Mouse (Mus musculus): ENCODE results near the gene Pald1. TPM values are rescaled to one million over a fixed set of nuclear protein-coding genes. Genes with fewer than 3 reads are reported as not detected.

Pald1 gene
- polyA plus RNA-seq, 1 experiment from 2014 or later: 23.7 TPM

DNA sequence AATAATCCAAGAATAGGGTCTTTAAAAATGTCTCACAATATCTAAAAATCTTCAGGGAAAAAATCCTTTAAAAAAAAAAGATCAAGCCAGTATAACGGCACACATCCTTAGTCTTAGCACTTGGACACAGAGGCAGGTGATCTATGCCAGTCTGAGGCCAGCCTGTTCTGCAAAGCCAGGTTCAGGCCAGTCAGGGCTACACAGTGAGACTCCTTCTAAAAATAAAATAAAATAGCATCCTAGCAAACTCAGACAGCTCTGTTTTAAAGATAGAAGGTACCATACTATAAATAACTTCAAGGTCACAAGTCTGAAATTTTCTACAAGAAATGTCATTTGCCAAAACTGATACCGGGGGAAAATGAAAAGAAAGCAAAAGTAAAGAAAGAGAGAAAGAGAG lies 93.3 kb downstream of the Pald1 start:
- 78% methylated on average over 2 of the region's 2 CpGs for WGBS
- Histone ChIP-seq H3K27me3 (replicated peaks) (no peaks in the 10 kb centered on the region), H3K4me1 (no peaks in the 10 kb centered on the region), H3K36me3 (replicated peaks) (no peaks in the 10 kb centered on the region), H3K4me3 (no peak overlapping the region), H3K4me2 (no peak overlapping the region), H3K9me3 (no peaks in the 10 kb centered on the region), H3K27ac (no peak overlapping the region), H3K9ac (no peak overlapping the region)
- no peak for ATAC-seq (replicated peaks)

DNA sequence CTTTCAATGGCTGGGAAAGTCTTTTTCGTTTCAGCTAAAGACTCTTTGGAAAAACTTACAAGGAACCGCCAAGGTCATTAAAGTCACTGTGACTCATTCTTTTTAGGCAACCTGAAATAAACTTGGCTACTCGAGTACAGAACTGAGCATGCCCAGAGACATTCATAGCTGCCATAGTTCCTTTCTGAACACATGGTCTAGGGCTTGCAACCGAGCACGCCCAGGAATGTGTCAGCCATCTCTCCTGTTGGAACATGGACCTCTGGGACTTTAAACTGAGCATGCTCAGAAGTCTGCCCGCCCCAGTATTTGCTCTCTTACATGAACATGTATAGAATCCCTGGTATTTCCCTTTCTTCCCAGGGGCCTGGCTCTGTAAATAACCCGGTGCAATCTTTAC lies 97.1 kb downstream of the Pald1 start:
- no peak overlapping the region for H3K9ac ChIP-seq
- 57% methylated on average over 7 of the region's 7 CpGs for WGBS
- H3K27ac ChIP-seq: no peak overlapping the region
- H3K9me3 ChIP-seq: no peaks in the 10 kb centered on the region
- H3K4me3 ChIP-seq: no peak overlapping the region
- no peaks in the 10 kb centered on the region for H3K27me3 ChIP-seq (replicated peaks)
- no peaks in the 10 kb centered on the region for H3K36me3 ChIP-seq (replicated peaks)
- no peak for ATAC-seq (replicated peaks)
- no peak overlapping the region for H3K4me2 ChIP-seq
- no peaks in the 10 kb centered on the region for H3K4me1 ChIP-seq

DNA sequence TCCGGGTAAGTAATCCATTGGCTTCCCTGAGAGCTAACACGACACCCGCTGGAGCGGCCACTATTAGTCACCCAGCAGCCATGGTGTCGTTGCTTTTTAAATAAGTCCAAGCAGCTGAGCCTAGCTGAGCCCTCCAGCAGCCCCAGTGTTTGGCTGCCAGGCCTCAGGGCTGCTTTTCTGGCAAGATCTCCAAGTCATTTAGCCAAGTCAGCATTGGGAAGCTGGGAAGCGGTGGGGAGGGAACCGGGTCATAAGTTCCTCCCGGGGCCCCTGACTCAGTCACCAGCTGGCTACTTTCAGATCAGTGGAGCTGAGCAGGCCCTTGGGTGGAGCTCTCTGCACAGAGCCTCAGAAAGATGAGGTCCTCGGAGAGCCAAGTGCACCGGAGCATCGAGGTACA lies 98.1 kb downstream of the Pald1 start:
- ATAC-seq (replicated peaks): no peak
- Histone ChIP-seq H3K27me3 (replicated peaks) (no peaks in the 10 kb centered on the region), H3K9me3 (no peaks in the 10 kb centered on the region), H3K4me2 (no peak overlapping the region), H3K9ac (no peak overlapping the region), H3K4me1 (no peaks in the 10 kb centered on the region), H3K36me3 (replicated peaks) (no peaks in the 10 kb centered on the region), H3K27ac (no peak overlapping the region), H3K4me3 (no peak overlapping the region)
- 77% methylated on average over 11 of the region's 11 CpGs for WGBS

DNA sequence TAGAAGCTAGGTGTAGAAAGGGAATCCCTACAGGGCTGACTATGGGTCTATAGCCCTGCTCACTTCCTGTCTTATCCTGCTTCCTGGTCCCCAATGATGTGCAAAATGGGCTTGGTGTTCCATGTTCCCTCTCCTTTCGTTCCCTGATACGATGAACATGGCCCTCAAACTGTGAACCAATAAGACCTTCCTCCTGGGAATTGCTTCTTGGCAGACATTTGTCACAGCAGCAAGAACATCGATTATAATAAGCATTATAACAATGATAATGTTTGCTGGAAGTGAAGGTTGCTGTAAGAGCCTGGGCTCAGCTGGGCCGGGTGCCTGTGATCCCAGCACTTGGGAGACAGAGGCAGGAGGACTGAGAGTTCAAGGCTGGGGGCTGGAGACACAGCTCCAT lies 99.0 kb downstream of the Pald1 start:
- Histone ChIP-seq H3K27me3 (replicated peaks) (no peaks in the 10 kb centered on the region), H3K4me1 (no peaks in the 10 kb centered on the region), H3K9me3 (no peaks in the 10 kb centered on the region), H3K4me2 (no peak overlapping the region), H3K36me3 (replicated peaks) (no peaks in the 10 kb centered on the region), H3K9ac (no peak overlapping the region), H3K4me3 (no peak overlapping the region), H3K27ac (no peak overlapping the region)
- no peak for ATAC-seq (replicated peaks)
- WGBS: 84% methylated on average over 4 of the region's 4 CpGs

DNA sequence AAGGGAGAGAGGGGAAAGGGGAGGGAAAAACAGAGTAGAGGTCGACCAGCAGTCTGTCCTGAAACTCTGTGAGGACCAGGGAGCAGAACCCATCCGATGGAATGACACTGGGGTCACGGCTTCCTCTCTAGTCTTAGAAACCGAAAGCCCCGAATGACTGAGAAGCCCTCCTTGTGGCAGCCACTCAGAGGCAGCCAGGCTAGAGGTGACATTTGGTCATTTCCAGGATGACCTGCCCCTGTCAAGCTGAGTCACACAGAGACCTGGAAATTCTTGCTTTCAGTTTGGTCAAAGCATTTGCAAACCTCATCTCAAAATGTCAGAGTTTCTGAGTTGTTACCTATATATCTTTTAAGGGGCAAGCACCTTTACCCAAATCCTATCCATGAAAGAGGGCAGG lies 102.2 kb downstream of the Pald1 start:
- Histone ChIP-seq H3K4me2 (no peak overlapping the region), H3K9ac (no peak overlapping the region), H3K27me3 (replicated peaks) (no peaks in the 10 kb centered on the region), H3K9me3 (no peaks in the 10 kb centered on the region), H3K4me1 (no peaks in the 10 kb centered on the region), H3K36me3 (replicated peaks) (no peaks in the 10 kb centered on the region), H3K4me3 (no peak overlapping the region), H3K27ac (no peak overlapping the region)
- ATAC-seq (replicated peaks): no peak
- WGBS: 82% methylated on average over 5 of the region's 5 CpGs

DNA sequence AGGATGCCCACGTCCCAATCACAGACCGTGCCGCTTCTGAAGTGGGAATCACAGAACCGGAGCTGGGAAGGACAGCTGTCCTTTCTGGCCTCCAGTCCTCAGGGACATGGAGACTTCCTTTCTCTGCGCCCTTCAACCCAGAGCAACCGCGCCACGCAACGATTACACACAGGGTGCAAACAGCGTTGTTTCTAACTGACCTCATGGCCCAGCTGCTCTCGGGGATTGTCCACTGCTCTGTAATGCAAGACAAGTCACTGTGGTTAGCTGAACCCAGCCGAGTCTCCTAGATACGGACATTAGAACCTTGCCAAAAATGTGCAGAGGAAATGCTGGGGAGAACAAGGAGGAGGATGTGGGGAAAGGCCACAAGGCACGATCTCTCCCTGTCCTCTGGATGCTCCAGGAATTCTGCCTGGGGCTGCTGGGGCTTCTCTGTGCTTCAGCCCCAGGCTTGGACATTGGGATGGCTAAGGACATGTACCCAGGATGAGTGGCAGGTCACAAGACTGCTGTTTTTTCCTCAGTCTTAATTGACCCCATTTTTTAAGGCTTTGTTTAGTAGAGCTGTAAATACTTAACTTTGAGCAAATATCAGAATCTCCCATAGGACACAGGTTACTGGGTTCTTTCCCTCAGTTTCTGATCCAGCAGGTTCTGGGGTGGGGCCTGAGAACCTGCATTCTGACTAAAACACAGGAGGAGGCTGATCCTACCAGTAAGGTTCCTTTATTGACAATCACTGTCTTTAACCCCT lies 105.2 kb downstream of the Pald1 start:
- Histone ChIP-seq H3K36me3 (replicated peaks) (no peaks in the 10 kb centered on the region), H3K27me3 (replicated peaks) (0 out of 2 replicates have a peak, but pooled peaks cover 10% of the 10 kb centered on the region), H3K4me3 (no peak overlapping the region), H3K4me1 (peaks cover 6% of the 10 kb centered on the region; the same call in 1 of the 2 replicates), H3K9ac (no peak overlapping the region), H3K9me3 (no peaks in the 10 kb centered on the region), H3K4me2 (no peak overlapping the region), H3K27ac (no peak overlapping the region)
- WGBS: 65% methylated on average over 14 of the region's 14 CpGs
- ATAC-seq (replicated peaks): no peak

DNA sequence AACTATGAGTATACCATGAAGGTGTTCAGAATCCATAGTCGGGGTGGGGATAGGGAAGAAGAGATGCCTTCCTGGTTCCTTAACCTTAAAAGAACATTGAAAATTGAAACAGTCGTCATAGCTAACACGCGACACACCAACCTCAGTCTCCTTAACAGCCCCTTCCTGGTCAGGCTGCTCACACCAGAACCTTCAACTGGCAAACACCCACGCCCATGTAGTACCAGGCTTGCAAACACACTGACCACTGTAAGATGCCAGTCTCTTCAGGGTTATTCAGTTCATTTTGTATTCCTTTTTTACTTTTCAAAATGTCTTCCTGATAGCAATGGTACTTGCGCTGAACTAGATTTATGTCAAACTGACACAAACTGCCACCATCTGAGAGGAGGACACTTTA lies 106.3 kb downstream of the Pald1 start:
- WGBS: 93% methylated on average over 6 of the region's 6 CpGs
- Histone ChIP-seq H3K9me3 (no peaks in the 10 kb centered on the region), H3K36me3 (replicated peaks) (no peaks in the 10 kb centered on the region), H3K4me2 (no peak overlapping the region), H3K4me1 (peaks cover 10% of the 10 kb centered on the region), H3K4me3 (no peak overlapping the region), H3K27me3 (replicated peaks) (peaks cover 18% of the 10 kb centered on the region), H3K9ac (no peak overlapping the region), H3K27ac (no peak overlapping the region)
- ATAC-seq (replicated peaks): no peak

DNA sequence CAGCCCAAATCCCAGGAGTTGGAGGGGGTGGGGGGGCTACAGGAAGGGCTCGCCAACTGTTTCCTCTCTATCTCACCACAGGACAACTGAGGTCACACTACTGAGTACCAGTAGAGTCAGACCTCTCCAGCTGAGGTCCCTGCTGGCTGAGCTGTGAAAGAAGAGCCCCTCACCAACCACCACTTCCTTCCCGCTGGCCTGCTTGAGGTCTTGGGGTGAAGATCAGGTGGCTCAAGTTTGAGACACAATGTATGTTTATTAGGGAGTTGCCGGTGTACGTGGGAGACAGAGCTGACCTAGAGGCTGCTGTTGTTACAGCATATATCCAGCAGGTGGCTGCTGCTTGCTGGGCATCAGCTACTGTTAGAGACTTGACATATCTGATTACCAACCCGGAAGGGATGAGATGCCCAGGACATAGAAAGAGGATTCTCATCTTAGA lies 107.6 kb downstream of the Pald1 start:
- H3K9ac ChIP-seq: no peak overlapping the region
- H3K4me3 ChIP-seq: no peak overlapping the region
- no peaks in the 10 kb centered on the region for H3K36me3 ChIP-seq (replicated peaks)
- under 1% methylated on average over 5 of the region's 5 CpGs for WGBS
- H3K4me2 ChIP-seq: no peak overlapping the region
- H3K27ac ChIP-seq: no peak overlapping the region
- ATAC-seq (replicated peaks): peak; percentile 58
- H3K27me3 ChIP-seq (replicated peaks): peaks cover 22% of the 10 kb centered on the region
- H3K9me3 ChIP-seq: no peaks in the 10 kb centered on the region
- peaks cover 10% of the 10 kb centered on the region for H3K4me1 ChIP-seq

DNA sequence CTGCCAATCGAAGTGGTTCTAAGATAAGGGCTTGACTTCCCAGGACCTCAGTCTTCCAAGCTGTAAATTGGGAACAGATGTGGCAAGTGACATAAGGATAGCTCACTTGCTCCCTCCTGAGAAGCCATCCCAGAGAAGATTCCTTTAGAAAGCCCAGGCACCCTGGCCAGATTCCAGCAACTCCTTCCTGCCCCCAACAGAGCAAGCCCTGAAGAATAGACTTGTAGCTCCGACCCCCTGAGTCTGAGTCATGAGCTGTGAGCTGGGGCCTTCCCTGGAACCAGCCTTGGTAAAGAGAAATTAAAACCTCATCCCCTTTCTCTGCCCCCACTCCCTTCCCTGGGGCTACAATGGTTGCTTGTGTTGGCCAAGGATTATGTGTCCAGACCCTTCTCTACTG lies 108.8 kb downstream of the Pald1 start:
- Histone ChIP-seq H3K27me3 (replicated peaks) (peaks cover 22% of the 10 kb centered on the region), H3K4me3 (no peak overlapping the region)

DNA sequence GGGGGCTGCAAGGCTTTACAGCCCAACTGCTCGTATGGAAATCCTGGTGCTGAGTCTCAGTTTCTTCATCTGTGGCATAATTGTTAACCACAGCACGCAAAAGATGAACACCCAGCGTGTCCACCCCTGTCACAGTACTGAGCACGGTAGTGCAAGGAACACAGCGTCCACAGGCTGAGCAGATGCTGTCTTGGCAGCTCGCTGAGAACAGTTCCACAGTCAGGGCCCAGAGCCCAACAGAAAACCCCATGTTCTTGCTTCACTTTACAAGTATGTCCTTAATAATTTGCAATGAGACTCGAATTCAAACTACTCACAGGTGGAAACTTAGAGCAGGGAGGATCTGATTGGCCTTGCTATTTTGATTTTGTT lies 109.5 kb downstream of the Pald1 start:
- Histone ChIP-seq H3K4me2 (peak overlapping the region; percentile 99), H3K4me1 (peaks cover 10% of the 10 kb centered on the region), H3K27me3 (replicated peaks) (peaks cover 22% of the 10 kb centered on the region), H3K4me3 (peak overlapping the region; percentile 51), H3K9me3 (no peaks in the 10 kb centered on the region), H3K36me3 (replicated peaks) (no peaks in the 10 kb centered on the region), H3K27ac (no peak overlapping the region), H3K9ac (peak overlapping the region; percentile 46; the same call in 1 of the 2 replicates)
- ATAC-seq (replicated peaks): no peak
- 38% methylated on average over 7 of the region's 7 CpGs for WGBS

More for the DNA sequence above, 108.8 kb downstream of the Pald1 start:
- no peak overlapping the region for H3K9ac ChIP-seq
- H3K36me3 ChIP-seq (replicated peaks): no peaks in the 10 kb centered on the region
- peaks cover 10% of the 10 kb centered on the region for H3K4me1 ChIP-seq
- H3K9me3 ChIP-seq: no peaks in the 10 kb centered on the region
- no peak overlapping the region for H3K27ac ChIP-seq
- ATAC-seq (replicated peaks): no peak
- 66% methylated on average over 2 of the region's 2 CpGs for whole genome bisulfite sequencing
- no peak overlapping the region for H3K4me2 ChIP-seq

DNA sequence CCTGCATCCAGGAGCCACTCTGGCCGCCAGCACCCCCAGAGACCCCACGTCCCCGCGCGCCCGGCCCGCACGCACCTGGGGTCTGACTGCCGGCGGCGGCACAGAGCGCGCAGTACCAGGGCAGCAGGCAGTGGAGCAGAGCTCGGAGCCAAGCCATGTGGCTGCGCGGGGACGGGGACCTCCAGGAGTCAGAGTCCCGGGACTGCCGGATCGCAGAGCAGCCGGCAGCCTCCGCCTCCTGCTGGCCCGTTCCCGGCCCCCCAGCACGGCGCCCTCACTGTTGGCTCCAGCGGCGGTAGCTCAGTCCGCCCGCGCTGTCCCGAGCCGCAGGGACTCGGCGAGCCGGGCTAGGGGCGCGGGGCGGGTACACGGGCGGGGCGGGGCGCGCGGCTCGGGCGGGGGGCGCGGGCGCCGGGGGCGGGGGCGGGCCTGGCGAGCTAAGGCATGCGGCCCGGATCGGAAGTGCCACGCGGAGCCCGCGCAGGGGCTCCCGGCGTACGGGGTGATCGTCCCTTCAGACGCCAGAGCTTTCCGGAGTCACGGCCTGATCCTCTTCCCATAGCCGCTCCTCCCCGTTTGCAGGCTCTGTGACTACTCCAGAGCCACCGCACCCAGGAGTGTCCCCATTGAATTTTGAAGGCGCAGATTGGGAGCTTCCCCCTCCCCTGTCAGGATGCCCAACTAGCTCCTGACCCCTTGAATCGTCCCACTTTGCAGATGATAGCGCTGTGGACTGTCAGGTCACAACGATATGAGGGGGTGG lies 110.1 kb downstream of the Pald1 start, which contains the start of gene Adamts14:
Gene Adamts14, minus strand, starts transcription at position 358 of the 763 bp plus-strand sequence.
- H3K4me1 ChIP-seq: peaks cover 10% of the 10 kb centered on the region
- peak within 1 kb of the TSS; percentile 99 for H3K4me2 ChIP-seq
- H3K36me3 ChIP-seq (replicated peaks): no peaks in the 10 kb centered on the region
- no peak within 1 kb of the TSS for H3K27ac ChIP-seq
- H3K9ac ChIP-seq: peak within 1 kb of the TSS; percentile 46
- peaks cover 22% of the 10 kb centered on the region for H3K27me3 ChIP-seq (replicated peaks)
- WGBS: 1% methylated on average over 64 of the region's 75 CpGs
- peak within 1 kb of the TSS; percentile 51 for H3K4me3 ChIP-seq
- peak; percentile 59 for ATAC-seq (replicated peaks)
- no peaks in the 10 kb centered on the region for H3K9me3 ChIP-seq

DNA sequence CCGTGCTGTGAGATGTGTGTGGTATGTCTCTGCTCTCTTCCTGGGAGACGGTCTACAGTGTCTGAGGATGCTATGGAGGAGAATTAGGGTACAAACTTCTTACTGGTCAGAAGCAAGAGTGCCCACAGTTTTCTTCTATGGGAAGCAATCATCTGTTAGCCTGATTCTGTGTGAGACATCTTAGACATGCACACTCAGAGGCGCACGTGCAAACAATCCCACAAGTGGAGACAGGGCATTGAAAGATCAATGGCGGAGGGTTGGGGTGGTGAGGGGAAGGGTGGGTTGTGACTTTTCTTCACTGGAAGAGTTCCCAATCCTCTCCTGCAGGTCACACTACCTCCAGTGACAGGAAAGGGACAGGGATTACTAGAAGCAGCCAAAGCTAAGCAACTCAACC lies 110.7 kb downstream of the Pald1 start:
- Histone ChIP-seq H3K4me3 (peak overlapping the region; percentile 51), H3K36me3 (replicated peaks) (no peaks in the 10 kb centered on the region), H3K9ac (peak overlapping the region; percentile 46), H3K9me3 (no peaks in the 10 kb centered on the region), H3K4me1 (peaks cover 10% of the 10 kb centered on the region), H3K4me2 (peak overlapping the region; percentile 99), H3K27me3 (replicated peaks) (peaks cover 22% of the 10 kb centered on the region), H3K27ac (no peak overlapping the region)
- 56% methylated on average over 5 of the region's 5 CpGs for WGBS
- no peak; the same call in 1 of the 2 replicates for ATAC-seq (replicated peaks)
